Mouse (Mus musculus) thymus, adult 2 months (tissue): ENCODE measurements at regions not wholly inside any gene's neighbourhood (a gene's known extent, or its start where the extent isn't known, plus 50 kb on each side); places are given as distances from the start of the nearest gene placed in this dataset.

Experiments used
- DNase-seq: peaks from one replicate; pipeline ENCODE4 v3.0.0; 2021
- H3K27ac ChIP-seq: fragments of 200-500 bp; 2 replicates; pipeline ENCODE4 v1.5.1; 2012; ENCODE audit warnings: low read length, control low read depth; ENCODE audit not compliant: control insufficient read depth, insufficient read depth
- H3K27me3 ChIP-seq: fragments of 200-500 bp; 2 replicates; pipeline ENCODE4 v1.6.1; 2012; ENCODE audit warnings: mild to moderate bottlenecking, low read length, moderate library complexity, mixed read lengths; ENCODE audit not compliant: control insufficient read depth, insufficient read depth
- H3K36me3 ChIP-seq: fragments of 200-500 bp; 2 replicates; pipeline ENCODE4 v1.6.1; 2012; ENCODE audit warnings: mild to moderate bottlenecking, low read length, moderate library complexity; ENCODE audit not compliant: control insufficient read depth, insufficient read depth
- H3K4me1 ChIP-seq: fragments of 200-500 bp; replicated peaks from 2 replicates; pipeline ENCODE4 v1.6.1; 2012; ENCODE audit warnings: low read length; ENCODE audit not compliant: control insufficient read depth, insufficient read depth
- H3K4me3 ChIP-seq: fragments of 200-500 bp; 2 replicates; pipeline ENCODE4 v1.5.1; 2012; ENCODE audit warnings: mild to moderate bottlenecking, low read length, control low read depth, moderate library complexity; ENCODE audit not compliant: control insufficient read depth, insufficient read depth
- CTCF ChIP-seq: fragments of 200-500 bp; IDR thresholded peaks from 2 replicates; pipeline ENCODE4 v1.5.1; 2012; ENCODE audit warnings: mild to moderate bottlenecking, control low read depth, low read length, moderate library complexity, borderline replicate concordance; ENCODE audit not compliant: control insufficient read depth, poor library complexity, insufficient read depth; ENCODE audit errors: extremely low read depth
- POLR2A ChIP-seq: fragments of 200-500 bp; IDR thresholded peaks from 2 replicates; pipeline ENCODE4 v1.6.1; 2012; ENCODE audit warnings: mild to moderate bottlenecking, low read length, control low read depth, moderate library complexity; ENCODE audit not compliant: control insufficient read depth, poor library complexity, insufficient read depth; ENCODE audit errors: extremely low read depth
- WGBS: fragments of 180-500 bp; shearing (Covaris S2); methylation state at CpG from one replicate; pipeline ENCODE4 v1.1.7; 2018; 5-methylcytosine and 5-hydroxymethylcytosine counted together

GRCm38 (mm10) chr5:43102000-43102459, 130.9 kb upstream of the Cpeb2 start:
- no peak for TF ChIP-seq POLR2A
- TF ChIP-seq CTCF: no peak
- no peak for DNase-seq
- WGBS: 67% methylated on average over 4 of the region's 4 CpGs
- Histone ChIP-seq H3K4me1 (no peaks in the 10 kb centered on the region), H3K27me3 (no peaks in the 10 kb centered on the region), H3K4me3 (no peak overlapping the region), H3K36me3 (no peaks in the 10 kb centered on the region), H3K27ac (no peak overlapping the region)

- Histone ChIP-seq H3K4me3 (no peak overlapping the region), H3K36me3 (no peaks in the 10 kb centered on the region), H3K4me1 (no peaks in the 10 kb centered on the region), H3K27me3 (no peaks in the 10 kb centered on the region), H3K27ac (no peak overlapping the region)
- no peak for DNase-seq
- TF ChIP-seq POLR2A: no peak
- TF ChIP-seq CTCF: no peak
- WGBS: 44% methylated on average over 3 of the region's 3 CpGs
Observed at GRCm38 (mm10) chr5:43102590-43102989, 130.4 kb upstream of the Cpeb2 start.

GRCm38 (mm10) chr5:43103728-43104127, 129.2 kb upstream of the Cpeb2 start:
- no peak overlapping the region for H3K27ac ChIP-seq
- WGBS: 88% methylated on average over 7 of the region's 7 CpGs
- no peak overlapping the region for H3K4me3 ChIP-seq
- H3K27me3 ChIP-seq: no peaks in the 10 kb centered on the region
- TF ChIP-seq POLR2A (no peak), CTCF (no peak)
- no peak for DNase-seq
- no peaks in the 10 kb centered on the region for H3K4me1 ChIP-seq
- H3K36me3 ChIP-seq: no peaks in the 10 kb centered on the region

- H3K4me1 ChIP-seq: no peaks in the 10 kb centered on the region
- 98% methylated on average over 5 of the region's 5 CpGs for WGBS
- H3K4me3 ChIP-seq: no peak overlapping the region
- TF ChIP-seq POLR2A (no peak), CTCF (no peak)
- DNase-seq: no peak
- H3K27ac ChIP-seq: no peak overlapping the region
- H3K27me3 ChIP-seq: no peaks in the 10 kb centered on the region
- H3K36me3 ChIP-seq: no peaks in the 10 kb centered on the region
Observed at GRCm38 (mm10) chr5:43105528-43105927, 127.4 kb upstream of the Cpeb2 start.

GRCm38 (mm10) chr5:43107436-43108259, 125.3 kb upstream of the Cpeb2 start:
- DNase-seq: no peak
- WGBS: 94% methylated on average over 9 of the region's 9 CpGs
- Histone ChIP-seq H3K4me1 (no peaks in the 10 kb centered on the region), H3K27ac (no peak overlapping the region), H3K27me3 (no peaks in the 10 kb centered on the region), H3K4me3 (no peak overlapping the region), H3K36me3 (no peaks in the 10 kb centered on the region)
- TF ChIP-seq POLR2A (no peak), CTCF (no peak)

GRCm38 (mm10) chr5:43108260-43108589, 124.7 kb upstream of the Cpeb2 start:
- H3K4me3 ChIP-seq: no peak overlapping the region
- no peak for TF ChIP-seq CTCF
- TF ChIP-seq POLR2A: no peak
- 89% methylated on average over 2 of the region's 2 CpGs for WGBS

More at GRCm38 (mm10) chr5:43108260-43108589, 124.7 kb upstream of the Cpeb2 start:
- no peaks in the 10 kb centered on the region for H3K36me3 ChIP-seq
- DNase-seq: no peak
- H3K27me3 ChIP-seq: no peaks in the 10 kb centered on the region
- H3K4me1 ChIP-seq: no peaks in the 10 kb centered on the region
- H3K27ac ChIP-seq: no peak overlapping the region
